Mouse (Mus musculus): ENCODE data around the gene Sntb2.
"Not testable (repeated sequence)": the region's sequence is repeated elsewhere in the genome, so short reads cannot be mapped to it uniquely, and the experiment has no call there.

Gene Sntb2

GRCm38 (mm10) chr8:106969964-106970363, 34.4 kb downstream of the Sntb2 start:
- in situ Hi-C loops (cut with MboI, MseI): no loop called here

GRCm38 (mm10) chr8:106971916-106972315, 36.4 kb downstream of the Sntb2 start:
- in situ Hi-C loops (cut with MboI, MseI): no loop called here

- in situ Hi-C loops (cut with MboI, MseI): no loop called here
Measured at GRCm38 (mm10) chr8:106972538-106973264, 37.2 kb downstream of the Sntb2 start.

- in situ Hi-C loops (cut with MboI, MseI): not testable (repeated sequence)
Measured at GRCm38 (mm10) chr8:106973526-106973925, 38.0 kb downstream of the Sntb2 start.

- in situ Hi-C loops (cut with MboI, MseI): no loop called here
Measured at GRCm38 (mm10) chr8:106974754-106975153, 39.2 kb downstream of the Sntb2 start.

GRCm38 (mm10) chr8:106975764-106976163, 40.2 kb downstream of the Sntb2 start:
- in situ Hi-C loops (cut with MboI, MseI): no loop called here

GRCm38 (mm10) chr8:106976436-106976835, 40.9 kb downstream of the Sntb2 start:
- in situ Hi-C loops (cut with MboI, MseI): no loop called here

GRCm38 (mm10) chr8:106978755-106979251, 43.3 kb downstream of the Sntb2 start:
- in situ Hi-C loops (cut with MboI, MseI): no loop called here

- in situ Hi-C loops (cut with MboI, MseI): no loop called here
Measured at GRCm38 (mm10) chr8:106985404-106985821, 49.9 kb downstream of the Sntb2 start.

- in situ Hi-C loops (cut with MboI, MseI): no loop called here
Measured at GRCm38 (mm10) chr8:106985951-106986350, 50.4 kb downstream of the Sntb2 start.

GRCm38 (mm10) chr8:106987557-106987956, 52.0 kb downstream of the Sntb2 start:
- in situ Hi-C loops (cut with MboI, MseI): no loop called here

- in situ Hi-C loops (cut with MboI, MseI): no loop called here
Measured at GRCm38 (mm10) chr8:106991393-106991792, 55.8 kb downstream of the Sntb2 start.

GRCm38 (mm10) chr8:106996339-106996738, 60.8 kb downstream of the Sntb2 start:
- in situ Hi-C loops (cut with MboI, MseI): not testable (repeated sequence)

GRCm38 (mm10) chr8:106997416-106997815, 61.9 kb downstream of the Sntb2 start:
- in situ Hi-C loops (cut with MboI, MseI): no loop called here

- in situ Hi-C loops (cut with MboI, MseI): no loop called here
Measured at GRCm38 (mm10) chr8:106999068-106999467, 63.5 kb downstream of the Sntb2 start.

- in situ Hi-C loops (cut with MboI, MseI): loop anchor here (5.0 to 25.0 kb wide), 2 partner anchors 80 to 290 kb away; no protein-coding TSS in a partner anchor
Measured at GRCm38 (mm10) chr8:107002532-107002931, 67.0 kb downstream of the Sntb2 start.

- in situ Hi-C loops (cut with MboI, MseI): loop anchor here (25.0 kb wide), 1 partner anchor 295 kb away; no protein-coding TSS in a partner anchor
Measured at GRCm38 (mm10) chr8:107007795-107008194, 72.2 kb downstream of the Sntb2 start.

GRCm38 (mm10) chr8:107012666-107013065, 77.1 kb downstream of the Sntb2 start:
- in situ Hi-C loops (cut with MboI, MseI): loop anchor here (25.0 kb wide), 1 partner anchor 300 kb away; no protein-coding TSS in a partner anchor

- in situ Hi-C loops (cut with MboI, MseI): loop anchor here (25.0 kb wide), 1 partner anchor 303 kb away; no protein-coding TSS in a partner anchor
Measured at GRCm38 (mm10) chr8:107014915-107015314, 79.4 kb downstream of the Sntb2 start.

GRCm38 (mm10) chr8:107023479-107023878, 87.9 kb downstream of the Sntb2 start:
- in situ Hi-C loops (cut with MboI, MseI): loop anchor here (25.0 kb wide), 1 partner anchor 311 kb away; no protein-coding TSS in a partner anchor

GRCm38 (mm10) chr8:107029310-107029709, 93.8 kb downstream of the Sntb2 start:
- in situ Hi-C loops (cut with MboI, MseI): no loop called here

- in situ Hi-C loops (cut with MboI, MseI): no loop called here
Measured at GRCm38 (mm10) chr8:107030058-107030457, 94.5 kb downstream of the Sntb2 start.

Measured in regulatory T cell (primary cell).